ENCODE assay signal across 29 mouse cellular contexts in genomic region chr4:107323113-107323512, GRCm38 (mm10). TPM values are rescaled to one million over a fixed set of nuclear protein-coding genes. Genes with fewer than 3 reads are reported as not detected.
DNase-seq lines count a peak whose midpoint lies in the region; ATAC-seq and TF ChIP-seq lines count a peak whose summit lies in the region.
"Had no signal": no experiment of that assay in that cellular context is flagged by ENCODE, and none has a peak within 500 bp of the region (broad histone marks: within the 10 kb centered on the region; RNA-seq: fewer than 3 reads in every experiment).

No protein-coding gene starts in this region.

- no peak for TF ChIP-seq CTCF in MEL (IDR thresholded peaks at IDR 0.05 in 2 of 3, conservative IDR thresholded peaks at IDR 0.05 in 1 of 3; ENCODE audit: control insufficient read depth in 1 of 3, insufficient read depth in 1 of 3, low read depth in 2 of 3, low read length in 3 of 3, poor library complexity in 1 of 3, severe bottlenecking in 1 of 3)
- TF ChIP-seq CTCF in small intestine, adult 2 months (IDR thresholded peaks at IDR 0.05; ENCODE audit: extremely low read depth, insufficient read length, insufficient replicate concordance, low read depth, low read length) = no peak

- no peaks in the 10 kb centered on the region for H3K9me3 ChIP-seq in MEL (replicated peaks; ENCODE audit: insufficient read depth, low read length)
- no peaks in the 10 kb centered on the region for H3K9me3 ChIP-seq in intestine, embryonic 16.5 days (ENCODE audit: control insufficient read depth, low read length)
- H3K9me3 ChIP-seq: embryonic facial prominence, embryonic 13.5 days; embryonic facial prominence, embryonic 15.5 days; forebrain, embryonic 13.5 days; forebrain, embryonic 15.5 days; G1E had no signal

- 78% methylated on average over 2 of the region's 2 CpGs for WGBS in intestine, embryonic 16.5 days
- WGBS in small intestine, adult 2 months = 76% methylated on average over 2 of the region's 2 CpGs

- TF ChIP-seq RAD21 in MEL (IDR thresholded peaks at IDR 0.05; ENCODE audit: low read depth, low read length) = no peak

- H3K36me3 ChIP-seq in MEL (ENCODE audit: control insufficient read depth in 1 of 2, insufficient read depth in 2 of 2, low read length in 2 of 2) = peaks cover 0 to 2% of the 10 kb centered on the region in 2 experiments; a peak in 1 of 4 replicates
- H3K36me3 ChIP-seq in intestine, embryonic 16.5 days (ENCODE audit: control insufficient read depth, insufficient read depth, low read length) = no peaks in the 10 kb centered on the region
- peaks cover 39% of the 10 kb centered on the region for H3K36me3 ChIP-seq in small intestine, adult 2 months (ENCODE audit: control insufficient read depth, insufficient read depth, low read length)

- H3K27ac ChIP-seq in MEL (ENCODE audit: control insufficient read depth, low read depth, low read length) = no peak overlapping the region
- H3K27ac ChIP-seq in intestine, embryonic 16.5 days (ENCODE audit: low read length) = no peak overlapping the region
- H3K27ac ChIP-seq in small intestine, adult 2 months (ENCODE audit: insufficient read depth, low read depth, low read length) = peak overlapping the region; percentile 87
- H3K27ac ChIP-seq: embryonic facial prominence, embryonic 13.5 days; embryonic facial prominence, embryonic 15.5 days; forebrain, embryonic 13.5 days; forebrain, embryonic 15.5 days had no signal

- no peak for TF ChIP-seq EP300 in MEL (IDR thresholded peaks at IDR 0.05; ENCODE audit: low read depth in 1 of 2, low read length in 2 of 2)

- no peaks in the 10 kb centered on the region for H3K79me2 ChIP-seq in MEL (ENCODE audit: control insufficient read depth, insufficient read depth, low read length, poor library complexity)

- H3K9ac ChIP-seq in MEL (ENCODE audit: control insufficient read depth, low read depth, low read length, poor library complexity, severe bottlenecking) = no peak overlapping the region
- no peak overlapping the region for H3K9ac ChIP-seq in intestine, embryonic 16.5 days (ENCODE audit: low read depth, low read length)
- H3K9ac ChIP-seq: embryonic facial prominence, embryonic 13.5 days; embryonic facial prominence, embryonic 15.5 days; forebrain, embryonic 13.5 days; forebrain, embryonic 15.5 days; forebrain, postnatal 0 days had no signal

- no peak overlapping the region for H3K4me3 ChIP-seq in MEL (ENCODE audit: control insufficient read depth in 1 of 2, insufficient read depth in 1 of 2, low read depth in 2 of 2, low read length in 2 of 2)
- no peak overlapping the region for H3K4me3 ChIP-seq in intestine, embryonic 16.5 days (ENCODE audit: low read length)
- no peak overlapping the region for H3K4me3 ChIP-seq in small intestine, adult 2 months (ENCODE audit: low read depth, low read length)
- H3K4me3 ChIP-seq: embryonic facial prominence, embryonic 13.5 days; embryonic facial prominence, embryonic 15.5 days; erythroblast, embryonic 14.5 days; forebrain, embryonic 13.5 days; forebrain, embryonic 15.5 days had no signal

- no peak for TF ChIP-seq POLR2A in MEL (IDR thresholded peaks at IDR 0.05; ENCODE audit: control insufficient read depth in 1 of 2, insufficient read depth in 1 of 2, low read depth in 1 of 2, low read length in 2 of 2, poor library complexity in 1 of 2)
- TF ChIP-seq POLR2A in small intestine, adult 2 months (IDR thresholded peaks at IDR 0.05; ENCODE audit: low read depth, low read length) = no peak

- no peaks in the 10 kb centered on the region; a peak in 1 of 4 replicates for H3K4me1 ChIP-seq in MEL (ENCODE audit: control insufficient read depth in 1 of 2, insufficient read depth in 2 of 2, low read length in 2 of 2)
- no peaks in the 10 kb centered on the region for H3K4me1 ChIP-seq in intestine, embryonic 16.5 days (ENCODE audit: control insufficient read depth, insufficient read depth, low read length)
- peaks cover 23% of the 10 kb centered on the region; the same call in 1 of the 2 replicates for H3K4me1 ChIP-seq in small intestine, adult 2 months (ENCODE audit: control insufficient read depth, insufficient read depth, insufficient read length, low read length)
- H3K4me1 ChIP-seq: embryonic facial prominence, embryonic 13.5 days; embryonic facial prominence, embryonic 15.5 days; forebrain, embryonic 13.5 days; forebrain, embryonic 15.5 days had no signal

- peak; percentile 54; the same call in 1 of the 2 replicates for ATAC-seq in intestine, embryonic 16.5 days
- ATAC-seq: CD4-positive, CD25-positive, alpha-beta regulatory T cell, adult 4 months; forebrain, embryonic 13.5 days; forebrain, embryonic 15.5 days; forebrain, postnatal 0 days had no signal

- H3K27me3 ChIP-seq in MEL (ENCODE audit: control insufficient read depth in 1 of 2, insufficient read depth in 2 of 2, low read length in 2 of 2) = no peaks in the 10 kb centered on the region
- H3K27me3 ChIP-seq in intestine, embryonic 16.5 days (replicated peaks; ENCODE audit: control insufficient read depth, insufficient read depth, low read length) = no peaks in the 10 kb centered on the region
- H3K27me3 ChIP-seq in small intestine, adult 2 months (ENCODE audit: control insufficient read depth, insufficient read depth, low read length) = no peaks in the 10 kb centered on the region
- H3K27me3 ChIP-seq: CH12.LX; embryonic facial prominence, embryonic 13.5 days; embryonic facial prominence, embryonic 15.5 days; forebrain, embryonic 13.5 days; forebrain, embryonic 15.5 days had no signal

- H3K4me2 ChIP-seq in intestine, embryonic 16.5 days (ENCODE audit: low read depth, low read length) = no peak overlapping the region
- H3K4me2 ChIP-seq: embryonic facial prominence, embryonic 13.5 days; embryonic facial prominence, embryonic 15.5 days; forebrain, embryonic 13.5 days; forebrain, embryonic 15.5 days had no signal

- peak; percentile 21 for DNase-seq in MEL (ENCODE audit: low read depth, low spot score)
- no peak for DNase-seq in kidney, postnatal 25 days
- DNase-seq in layer of hippocampus, postnatal 36 days = no peak
- DNase-seq: adrenal gland, adult 2 months; adrenal gland, postnatal 10 days; adrenal gland, postnatal 25 days; B cell, adult 2 months; cerebellum, adult 11 months; cerebellum, adult 18-20 months; cerebellum, adult 8-10 months; cerebellum, adult 9-11 months; cerebellum, postnatal 14 days; cerebellum, postnatal 36 days; embryo, embryonic 11 days; forebrain, postnatal 0 days had no signal

TF ChIP-seq in MEL, 35 proteins besides CTCF, POLR2A, EP300 and RAD21:
- TF ChIP-seq BHLHE40 (IDR thresholded peaks at IDR 0.05; ENCODE audit: borderline replicate concordance, low read depth, low read length) (no peak), HCFC1 (IDR thresholded peaks at IDR 0.05; ENCODE audit: low read depth, low read length) (no peak), USF1 (IDR thresholded peaks at IDR 0.05; ENCODE audit: low read depth, low read length) (no peak), E2F4 (IDR thresholded peaks at IDR 0.05; ENCODE audit: borderline replicate concordance, low read depth, low read length) (no peak), SIN3A (IDR thresholded peaks at IDR 0.05; ENCODE audit: low read length) (no peak), CHD2 (IDR thresholded peaks at IDR 0.05; ENCODE audit: low read length) (no peak), MYC (IDR thresholded peaks at IDR 0.05; ENCODE audit: low read depth, low read length) (no peak), ELF1 (IDR thresholded peaks at IDR 0.05; ENCODE audit: low read depth, low read length) (no peak)

RNA-seq across cellular contexts. Expression of gene Yipf1, which starts 8.9 kb away (rescaled TPM):
- total RNA-seq in MEL (2012; rRNA removed) = 37.5 and 40.6 TPM in 2 replicates
- 100 to 1,000 TPM in 1 of 2 experiments, 10 to 100 TPM in 1; 43.5 to 549 TPM for polyA plus RNA-seq in MEL (2012; ENCODE audit: insufficient read depth in 1 of 2, insufficient read length in 2 of 2, low read depth in 1 of 2, low replicate concordance in 2 of 2, missing spikeins in 1 of 2)
- 84.5 and 88.5 TPM in 2 replicates for polyA plus RNA-seq in intestine, embryonic 16.5 days (2015; fragmentation: Nextera tagmentation; extraction: Ambion mirVana)
- polyA plus RNA-seq in small intestine, adult 2 months (2012; rRNA removed) = 34.2 and 59.3 TPM in 2 replicates
- 10 to 100 TPM; 51.5 to 52.9 TPM for total RNA-seq in layer of hippocampus, postnatal 36 days (2021)

RNA-seq across cellular contexts. Expression of gene Dio1, which starts 16.1 kb away (rescaled TPM):
- not detected in 2 replicates for total RNA-seq in MEL (2012; rRNA removed)
- under 1 TPM in 1 of 2 experiments, not detected in 1; 0.13 TPM for polyA plus RNA-seq in MEL (2012; ENCODE audit: insufficient read depth in 1 of 2, insufficient read length in 2 of 2, low read depth in 1 of 2, low replicate concordance in 2 of 2, missing spikeins in 1 of 2)
- polyA plus RNA-seq in intestine, embryonic 16.5 days (2015; fragmentation: Nextera tagmentation; extraction: Ambion mirVana) = 3.3 and 5.2 TPM in 2 replicates
- 18.6 and 73.4 TPM in 2 replicates for polyA plus RNA-seq in small intestine, adult 2 months (2012; rRNA removed)
- total RNA-seq in layer of hippocampus, postnatal 36 days (2021) = not detected
- total RNA-seq: adrenal gland, postnatal 25 days; common myeloid progenitor, adult 5-6 weeks; forebrain, postnatal 0 days; G1E had no signal
- polyA plus RNA-seq: brain, embryonic 14.5 days; CD4-positive, CD25-positive, alpha-beta regulatory T cell, adult 4 months; embryonic facial prominence, embryonic 11.5 days; embryonic facial prominence, embryonic 13.5 days; erythroblast, embryonic 14.5 days; forebrain, embryonic 11.5 days; forebrain, embryonic 13.5 days; forebrain, embryonic 15.5 days; forebrain, postnatal 0 days; G1E had no signal

RNA-seq across cellular contexts. Expression of gene Ndc1, which starts 44.5 kb away (rescaled TPM):
- 44.7 and 54.0 TPM in 2 replicates for total RNA-seq in MEL (2012; rRNA removed)
- polyA plus RNA-seq in MEL (2012; ENCODE audit: insufficient read depth in 1 of 2, insufficient read length in 2 of 2, low read depth in 1 of 2, low replicate concordance in 2 of 2, missing spikeins in 1 of 2) = 100 to 1,000 TPM in 1 of 2 experiments, 10 to 100 TPM in 1; 57.2 to 274 TPM
- polyA plus RNA-seq in intestine, embryonic 16.5 days (2015; fragmentation: Nextera tagmentation; extraction: Ambion mirVana) = 24.8 and 26.4 TPM in 2 replicates
- polyA plus RNA-seq in small intestine, adult 2 months (2012; rRNA removed) = 4.8 and 5.6 TPM in 2 replicates
- total RNA-seq in layer of hippocampus, postnatal 36 days (2021) = 10 to 100 TPM; 11.0 to 12.5 TPM
